Mouse (Mus musculus) C2C12 (cell line): ENCODE data around the gene Itgb5. TPM values are rescaled to one million over a fixed set of nuclear protein-coding genes. Genes with fewer than 3 reads are reported as not detected.

Experiments
- H3K27me3 ChIP-seq: one replicate; pipeline ENCODE4 v1.6.1; 2011; ENCODE audit not compliant: control insufficient read depth, insufficient read depth, insufficient read length
- H3K36me3 ChIP-seq: one replicate; pipeline ENCODE4 v1.6.1; 2011; ENCODE audit not compliant: control insufficient read depth, insufficient read depth
- H3K4me3 ChIP-seq: one replicate; pipeline ENCODE4 v1.5.1; 2011; ENCODE audit warnings: mild to moderate bottlenecking, control low read depth; ENCODE audit not compliant: poor library complexity, insufficient read depth, severe bottlenecking
- H3K79me2 ChIP-seq: one replicate; pipeline ENCODE4 v1.6.1; 2011; ENCODE audit not compliant: control insufficient read depth, insufficient read depth
- H3K79me3 ChIP-seq: one replicate; pipeline ENCODE4 v1.6.1; 2011; ENCODE audit warnings: low read depth, control low read depth
- H3ac ChIP-seq: one replicate; pipeline ENCODE3; 2011; ENCODE audit warnings: low read depth; ENCODE audit not compliant: control insufficient read depth, insufficient read length
- CEBPB ChIP-seq: IDR thresholded peaks from one replicate; pipeline ENCODE4 v1.6.1; 2011; ENCODE audit warnings: low read depth, mild to moderate bottlenecking, control low read depth, moderate library complexity
- CTCF ChIP-seq: IDR thresholded peaks from one replicate; pipeline ENCODE4 v1.5.1; 2011; ENCODE audit not compliant: control insufficient read depth, insufficient read depth, insufficient read length
- FOSL1 ChIP-seq: IDR thresholded peaks from one replicate; pipeline ENCODE4 v1.8.0; 2011; ENCODE audit warnings: mild to moderate bottlenecking, low read length; ENCODE audit not compliant: poor library complexity, insufficient read depth, severe bottlenecking
- MAX ChIP-seq: IDR thresholded peaks from one replicate; pipeline ENCODE4 v1.6.1; 2011; ENCODE audit warnings: mild to moderate bottlenecking, control low read depth
- MYOD1 ChIP-seq: IDR thresholded peaks from one replicate; pipeline ENCODE4 v1.6.1; 2011; ENCODE audit warnings: low read depth; ENCODE audit not compliant: control insufficient read depth, insufficient read length
- MYOG ChIP-seq: IDR thresholded peaks from one replicate; pipeline ENCODE4 v1.6.1; 2011; ENCODE audit not compliant: control insufficient read depth, insufficient read length; ENCODE audit errors: extremely low read depth
- USF1 ChIP-seq: IDR thresholded peaks from one replicate; pipeline ENCODE4 v1.6.1; 2011; ENCODE audit warnings: low read depth, mild to moderate bottlenecking, control low read depth, moderate library complexity
- polyA plus RNA-seq: library from polyadenylated mRNA; unstranded; fragments of >200 nt; fragmentation: generic; extraction: Trizol; gene quantifications from one replicate; pipeline ENCODE4 v1.2.1, GENCODE M21; 2012; ENCODE audit warnings: missing spikeins

Gene Itgb5
- polyA plus RNA-seq, 1 experiment, result 46.0 TPM

- no peak for TF ChIP-seq MYOG
- TF ChIP-seq CTCF, result no peak
- TF ChIP-seq MYOD1, result no peak
- no peak for TF ChIP-seq CEBPB
- TF ChIP-seq FOSL1, result no peak
- TF ChIP-seq MAX, result no peak
- TF ChIP-seq USF1, result no peak
- no peaks in the 10 kb centered on the region for H3K27me3 ChIP-seq
- no peak overlapping the region for H3ac ChIP-seq
- no peaks in the 10 kb centered on the region for H3K36me3 ChIP-seq
- H3K4me3 ChIP-seq, result no peak overlapping the region
- H3K79me3 ChIP-seq, result no peaks in the 10 kb centered on the region
- peaks cover 24% of the 10 kb centered on the region for H3K79me2 ChIP-seq
Measured at GRCm38 (mm10) chr16:33885021-33885471, 55.6 kb downstream of the Itgb5 start.

DNA sequence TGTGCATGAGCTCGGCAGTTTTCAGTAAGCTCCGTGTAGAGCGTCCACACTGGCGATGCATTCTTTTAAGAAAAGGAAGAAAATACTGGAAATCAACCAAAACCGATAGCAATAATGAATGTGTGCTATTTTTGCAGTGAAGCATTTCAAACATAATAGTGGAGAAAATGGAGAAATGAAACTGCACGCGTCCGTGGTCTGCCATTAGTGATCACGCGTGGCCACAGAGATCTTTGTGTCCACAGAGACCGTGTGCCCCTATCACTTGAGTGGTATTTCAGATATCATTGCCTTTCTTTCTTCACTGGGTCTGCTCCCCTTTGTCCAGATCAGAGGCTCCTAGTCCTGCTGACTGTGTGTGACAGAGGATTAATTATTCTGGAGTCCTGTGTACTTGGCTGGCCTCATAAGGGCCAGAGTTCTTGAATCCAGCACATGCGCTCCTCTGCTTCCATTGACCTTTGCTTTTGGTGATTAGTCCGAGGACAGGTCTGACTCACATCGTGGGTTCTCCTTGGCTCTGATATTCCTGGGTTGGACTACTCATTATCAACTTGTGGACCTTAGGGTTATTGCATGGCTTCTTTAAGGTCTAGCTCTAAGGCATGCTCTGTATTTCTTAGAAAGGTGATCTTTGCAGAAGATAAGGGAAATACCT, 56.3 kb downstream of the Itgb5 start:
- no peak for TF ChIP-seq FOSL1
- TF ChIP-seq USF1, result no peak
- no peak for TF ChIP-seq MYOD1
- TF ChIP-seq CEBPB, result no peak
- TF ChIP-seq CTCF, result no peak
- TF ChIP-seq MYOG, result no peak
- TF ChIP-seq MAX, result no peak
- H3K79me2 ChIP-seq, result peaks cover 21% of the 10 kb centered on the region
- H3K36me3 ChIP-seq, result no peaks in the 10 kb centered on the region
- no peaks in the 10 kb centered on the region for H3K27me3 ChIP-seq
- H3ac ChIP-seq, result no peak overlapping the region
- H3K4me3 ChIP-seq, result no peak overlapping the region
- no peaks in the 10 kb centered on the region for H3K79me3 ChIP-seq

DNA sequence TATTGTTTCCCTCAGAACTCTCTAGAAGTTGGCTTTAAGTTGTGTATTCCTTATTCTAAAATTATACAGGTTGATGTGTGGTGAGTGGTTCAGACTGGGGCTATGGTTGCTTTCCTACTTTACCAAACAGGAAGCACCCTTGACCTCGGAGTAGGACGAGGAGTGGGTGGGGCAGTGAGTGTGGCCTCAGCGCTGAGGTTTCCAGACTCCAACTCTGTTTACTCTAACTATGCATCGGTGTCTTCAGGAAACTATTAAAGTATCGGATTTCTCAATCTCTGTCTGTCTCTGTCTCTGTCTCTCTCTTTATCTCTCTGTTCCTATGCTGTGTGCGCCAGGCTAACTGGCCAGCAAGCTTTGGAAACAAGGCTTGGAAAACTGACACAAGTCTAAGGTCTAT, 57.2 kb downstream of the Itgb5 start:
- H3K27me3 ChIP-seq, result no peaks in the 10 kb centered on the region
- H3ac ChIP-seq, result no peak overlapping the region
- H3K4me3 ChIP-seq, result no peak overlapping the region
- peak; percentile 19 for TF ChIP-seq CEBPB
- no peak for TF ChIP-seq USF1
- H3K36me3 ChIP-seq, result no peaks in the 10 kb centered on the region
- H3K79me2 ChIP-seq, result peaks cover 21% of the 10 kb centered on the region
- H3K79me3 ChIP-seq, result no peaks in the 10 kb centered on the region

GRCm38 (mm10) chr16:33887981-33888380, 58.5 kb downstream of the Itgb5 start:
- TF ChIP-seq MYOD1, result no peak
- no peak for TF ChIP-seq FOSL1
- TF ChIP-seq MYOG, result no peak
- TF ChIP-seq CTCF, result no peak
- Histone ChIP-seq H3K36me3 (no peaks in the 10 kb centered on the region), H3ac (no peak overlapping the region), H3K4me3 (no peak overlapping the region), H3K79me3 (no peaks in the 10 kb centered on the region), H3K27me3 (no peaks in the 10 kb centered on the region), H3K79me2 (peaks cover 21% of the 10 kb centered on the region)

- Histone ChIP-seq H3K79me3 (no peaks in the 10 kb centered on the region), H3K79me2 (peaks cover 24% of the 10 kb centered on the region), H3K36me3 (no peaks in the 10 kb centered on the region), H3ac (no peak overlapping the region), H3K27me3 (no peaks in the 10 kb centered on the region), H3K4me3 (no peak overlapping the region)
- TF ChIP-seq CTCF, result no peak
- TF ChIP-seq MAX, result peak; percentile 57
- TF ChIP-seq MYOG, result no peak
- TF ChIP-seq FOSL1, result peak; percentile 85
- TF ChIP-seq MYOD1, result peak; percentile 85
- peak; percentile 39 for TF ChIP-seq CEBPB
- no peak for TF ChIP-seq USF1
Measured at GRCm38 (mm10) chr16:33889000-33889607, 59.6 kb downstream of the Itgb5 start.

- Histone ChIP-seq H3K4me3 (no peak overlapping the region), H3K79me3 (no peaks in the 10 kb centered on the region), H3K27me3 (no peaks in the 10 kb centered on the region), H3K79me2 (peaks cover 29% of the 10 kb centered on the region), H3K36me3 (no peaks in the 10 kb centered on the region), H3ac (no peak overlapping the region)
- TF ChIP-seq CEBPB (no peak), FOSL1 (no peak)
Measured at GRCm38 (mm10) chr16:33891099-33891498, 61.6 kb downstream of the Itgb5 start.
